Mouse (Mus musculus): ENCODE results near the gene Rgcc. TPM values are rescaled to one million over a fixed set of nuclear protein-coding genes. Genes with fewer than 3 reads are reported as not detected.

The Rgcc gene
- polyA plus RNA-seq, 1 experiment from 2014 or later = 173 TPM

DNA sequence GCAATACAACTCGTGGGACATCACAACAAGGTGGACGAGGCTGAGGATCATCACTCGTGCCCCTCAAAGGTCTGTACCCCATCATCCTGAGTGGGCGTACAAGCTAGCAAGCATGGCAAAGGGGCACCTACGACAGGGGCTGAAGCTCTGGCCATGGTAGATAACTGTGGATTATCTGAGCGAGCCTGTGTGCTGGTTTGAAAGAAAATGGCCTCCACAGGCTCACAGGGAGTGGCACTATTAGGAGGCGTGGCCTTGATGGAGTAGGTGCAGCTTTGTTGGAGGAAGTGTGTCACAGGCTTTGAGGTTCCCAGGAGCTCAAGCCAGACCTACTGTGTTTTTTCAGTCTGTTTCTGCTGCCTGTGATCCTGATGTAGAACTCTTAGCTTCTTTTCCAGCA lies 5.7 kb upstream of the Rgcc start:
- Histone ChIP-seq H3K27me3 (ENCODE audit: control insufficient read depth, insufficient read depth, low read depth, low read length) (no peaks in the 10 kb centered on the region), H3K9me3 (ENCODE audit: control insufficient read depth, low read length) (no peaks in the 10 kb centered on the region), H3K9ac (ENCODE audit: low read length) (no peak overlapping the region), H3K4me2 (ENCODE audit: low read depth, low read length) (no peak overlapping the region), H3K4me3 (ENCODE audit: low read length) (no peak overlapping the region), H3K36me3 (ENCODE audit: control insufficient read depth, insufficient read depth, low read length) (no peaks in the 10 kb centered on the region), H3K27ac (ENCODE audit: low read length) (no peak overlapping the region), H3K4me1 (replicated peaks; ENCODE audit: control insufficient read depth, insufficient read depth, low read length) (no peaks in the 10 kb centered on the region; the same call in 1 of the 2 replicates)
- no peak for ATAC-seq (ENCODE audit: low read depth)
- 87% methylated on average over 7 of the region's 7 CpGs for WGBS

DNA sequence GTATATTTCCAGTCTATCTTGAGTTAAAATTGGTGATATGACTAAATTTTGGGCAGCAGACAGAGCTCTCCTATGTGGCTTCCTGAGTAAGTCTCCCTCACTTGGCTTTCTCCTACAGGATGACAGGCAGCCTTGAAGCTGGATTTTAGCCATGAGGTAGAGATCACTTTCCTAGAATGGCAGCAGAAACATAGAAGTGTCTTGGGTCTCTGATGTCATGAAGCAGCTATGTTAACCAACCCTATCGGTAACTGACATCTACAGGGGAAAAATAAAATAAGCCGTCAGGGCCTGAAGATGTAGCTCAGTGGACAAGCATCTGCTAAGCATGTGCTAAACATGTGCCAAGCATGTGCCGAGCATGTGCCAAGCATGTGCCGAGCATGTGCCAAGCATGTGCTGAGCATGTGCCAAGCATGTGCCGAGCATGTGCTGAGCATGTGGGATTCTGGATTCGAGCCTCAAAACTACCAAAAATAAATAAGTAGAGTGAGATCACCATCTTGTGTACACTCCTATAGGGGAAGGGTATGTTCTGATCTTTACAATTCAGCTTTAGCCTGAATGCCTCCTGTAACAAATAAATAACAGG lies 3.5 kb upstream of the Rgcc start:
- no peaks in the 10 kb centered on the region for H3K9me3 ChIP-seq (ENCODE audit: control insufficient read depth, low read length)
- no peak overlapping the region for H3K9ac ChIP-seq (ENCODE audit: low read length)
- no peak overlapping the region for H3K27ac ChIP-seq (ENCODE audit: low read length)
- H3K27me3 ChIP-seq (ENCODE audit: control insufficient read depth, insufficient read depth, low read depth, low read length) = no peaks in the 10 kb centered on the region
- H3K4me2 ChIP-seq (ENCODE audit: low read depth, low read length) = no peak overlapping the region
- H3K36me3 ChIP-seq (ENCODE audit: control insufficient read depth, insufficient read depth, low read length) = no peaks in the 10 kb centered on the region
- H3K4me3 ChIP-seq (ENCODE audit: low read length) = no peak overlapping the region
- ATAC-seq (ENCODE audit: low read depth) = no peak
- H3K4me1 ChIP-seq (replicated peaks; ENCODE audit: control insufficient read depth, insufficient read depth, low read length) = peaks cover 13% of the 10 kb centered on the region
- 84% methylated on average over 6 of the region's 6 CpGs for WGBS

DNA sequence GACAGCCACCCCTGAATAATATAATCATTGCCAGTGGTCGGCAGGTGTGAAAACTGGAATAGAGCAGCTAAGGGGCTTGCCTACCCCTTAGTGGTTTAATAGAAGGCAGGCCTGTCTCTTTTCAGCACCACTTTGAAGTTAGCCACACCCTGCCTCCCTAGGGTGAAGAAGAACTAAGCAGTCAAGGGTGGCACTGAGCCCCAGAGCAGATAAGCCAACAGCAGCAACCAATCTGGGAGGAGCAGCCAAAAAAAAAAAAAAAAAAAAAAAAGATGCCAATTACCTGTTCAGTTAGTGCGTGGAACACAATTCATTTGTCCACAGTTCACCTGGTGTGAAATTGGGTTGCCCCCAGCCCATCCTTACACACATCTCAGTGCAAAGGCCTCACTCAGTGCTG lies 1.7 kb upstream of the Rgcc start:
- Histone ChIP-seq H3K4me2 (ENCODE audit: low read depth, low read length) (no peak overlapping the region), H3K27ac (ENCODE audit: low read length) (no peak overlapping the region), H3K36me3 (ENCODE audit: control insufficient read depth, insufficient read depth, low read length) (no peaks in the 10 kb centered on the region), H3K9me3 (ENCODE audit: control insufficient read depth, low read length) (no peaks in the 10 kb centered on the region), H3K4me3 (ENCODE audit: low read length) (no peak overlapping the region), H3K9ac (ENCODE audit: low read length) (no peak overlapping the region), H3K27me3 (ENCODE audit: control insufficient read depth, insufficient read depth, low read depth, low read length) (no peaks in the 10 kb centered on the region), H3K4me1 (replicated peaks; ENCODE audit: control insufficient read depth, insufficient read depth, low read length) (peaks cover 16% of the 10 kb centered on the region)
- no peak for ATAC-seq (ENCODE audit: low read depth)
- 90% methylated on average over 2 of the region's 2 CpGs for WGBS

DNA sequence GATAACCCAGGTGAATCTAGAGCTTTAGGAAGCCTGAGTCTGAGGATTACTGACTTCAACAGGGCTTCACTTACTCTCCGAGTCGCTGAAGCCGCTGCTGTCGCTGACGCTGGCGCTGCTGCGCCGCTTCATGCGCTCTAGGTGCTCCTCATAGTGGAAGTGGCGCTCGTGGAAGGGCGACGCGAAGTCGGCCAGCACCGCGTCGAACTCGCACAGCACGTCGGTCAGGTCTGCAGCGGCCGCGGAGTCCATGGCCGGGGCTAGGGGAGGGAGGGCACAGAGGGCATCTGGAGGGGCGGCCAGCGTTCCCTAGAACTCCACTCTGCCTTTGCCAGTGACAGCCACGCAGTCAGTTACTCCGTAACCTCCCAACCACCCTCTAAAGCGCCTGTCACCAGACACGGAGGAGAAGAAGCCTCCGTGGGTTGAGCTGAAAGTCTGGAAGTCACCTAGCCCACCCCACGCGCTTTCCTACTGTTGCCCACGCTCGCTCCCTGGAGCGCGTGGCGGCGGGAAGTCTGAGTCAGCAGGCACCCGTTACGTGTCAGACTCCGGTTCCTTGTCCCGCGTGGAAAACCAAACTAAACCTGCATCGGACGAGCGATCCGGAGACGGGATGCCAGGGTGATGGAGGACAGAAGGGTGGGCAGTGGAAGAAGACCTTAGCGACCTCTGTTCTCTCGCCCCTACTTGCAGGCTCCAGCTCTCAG lies 649 bp downstream of the Rgcc start:
- no peaks in the 10 kb centered on the region for H3K36me3 ChIP-seq (ENCODE audit: control insufficient read depth, insufficient read depth, low read length)
- peak overlapping the region; percentile 64 for H3K4me3 ChIP-seq (ENCODE audit: low read length)
- H3K9me3 ChIP-seq (ENCODE audit: control insufficient read depth, low read length) = no peaks in the 10 kb centered on the region
- H3K27me3 ChIP-seq (ENCODE audit: control insufficient read depth, insufficient read depth, low read depth, low read length) = no peaks in the 10 kb centered on the region
- H3K4me1 ChIP-seq (replicated peaks; ENCODE audit: control insufficient read depth, insufficient read depth, low read length) = peaks cover 16% of the 10 kb centered on the region
- peak overlapping the region; percentile 82 for H3K4me2 ChIP-seq (ENCODE audit: low read depth, low read length)
- peak overlapping the region; percentile 74 for H3K9ac ChIP-seq (ENCODE audit: low read length)
- peak; percentile 13 for ATAC-seq (ENCODE audit: low read depth)
- peak overlapping the region; percentile 76 for H3K27ac ChIP-seq (ENCODE audit: low read length)
- 1% methylated on average over 52 of the region's 52 CpGs for WGBS

DNA sequence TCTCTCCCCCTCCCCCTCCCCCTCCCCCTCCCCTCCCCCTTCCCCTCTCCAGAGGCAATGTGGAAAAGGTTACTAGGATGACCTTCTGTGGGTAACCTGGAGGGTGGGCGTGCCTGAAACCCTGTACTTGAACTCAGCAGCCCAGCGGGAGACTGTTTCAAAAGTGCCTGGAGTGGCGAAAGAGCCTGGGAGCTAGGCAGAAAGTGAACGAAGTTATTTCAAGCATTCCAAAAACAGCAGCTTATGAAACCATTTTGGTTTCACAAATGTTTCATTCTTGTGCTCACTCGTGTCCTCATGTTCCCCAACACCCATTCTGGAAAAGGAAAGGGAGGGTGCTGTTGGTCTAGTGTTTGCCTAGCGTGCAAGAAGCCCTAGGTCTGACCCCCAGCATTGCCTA lies 1.6 kb downstream of the Rgcc start:
- Histone ChIP-seq H3K4me2 (ENCODE audit: low read depth, low read length) (peak overlapping the region; percentile 82), H3K27ac (ENCODE audit: low read length) (peak overlapping the region; percentile 76), H3K4me1 (replicated peaks; ENCODE audit: control insufficient read depth, insufficient read depth, low read length) (peaks cover 16% of the 10 kb centered on the region), H3K9me3 (ENCODE audit: control insufficient read depth, low read length) (no peaks in the 10 kb centered on the region), H3K9ac (ENCODE audit: low read length) (peak overlapping the region; percentile 74), H3K27me3 (ENCODE audit: control insufficient read depth, insufficient read depth, low read depth, low read length) (no peaks in the 10 kb centered on the region), H3K36me3 (ENCODE audit: control insufficient read depth, insufficient read depth, low read length) (no peaks in the 10 kb centered on the region), H3K4me3 (ENCODE audit: low read length) (peak overlapping the region; percentile 64)
- no peak for ATAC-seq (ENCODE audit: low read depth)
- 21% methylated on average over 6 of the region's 6 CpGs for WGBS

DNA sequence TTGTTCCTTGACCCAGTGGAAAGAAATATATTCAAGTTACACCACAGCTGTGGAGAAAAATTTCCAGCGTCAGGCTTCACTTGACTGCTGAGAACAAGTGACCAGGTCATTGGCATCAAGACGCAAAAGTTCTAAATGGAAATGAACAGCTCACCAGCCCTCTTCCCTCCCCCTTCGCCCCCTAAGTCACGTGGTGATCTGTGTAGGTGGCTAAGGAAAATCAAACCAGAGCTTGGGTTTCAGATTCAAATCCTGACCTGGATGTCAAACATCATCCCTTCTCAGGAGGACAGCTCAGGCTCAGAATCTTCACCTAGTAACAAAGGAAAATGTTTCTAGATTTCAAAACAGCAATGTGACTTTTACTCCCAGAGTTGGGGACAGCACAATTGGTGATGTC lies 2.2 kb downstream of the Rgcc start:
- no peak overlapping the region for H3K27ac ChIP-seq (ENCODE audit: low read length)
- H3K4me3 ChIP-seq (ENCODE audit: low read length) = peak overlapping the region; percentile 16
- 56% methylated on average over 4 of the region's 4 CpGs for WGBS
- H3K9me3 ChIP-seq (ENCODE audit: control insufficient read depth, low read length) = no peaks in the 10 kb centered on the region
- H3K9ac ChIP-seq (ENCODE audit: low read length) = peak overlapping the region; percentile 40; the same call in 1 of the 2 replicates
- peaks cover 18% of the 10 kb centered on the region for H3K4me1 ChIP-seq (replicated peaks; ENCODE audit: control insufficient read depth, insufficient read depth, low read length)
- no peak for ATAC-seq (ENCODE audit: low read depth)
- H3K36me3 ChIP-seq (ENCODE audit: control insufficient read depth, insufficient read depth, low read length) = no peaks in the 10 kb centered on the region
- H3K27me3 ChIP-seq (ENCODE audit: control insufficient read depth, insufficient read depth, low read depth, low read length) = no peaks in the 10 kb centered on the region
- peak overlapping the region; percentile 82 for H3K4me2 ChIP-seq (ENCODE audit: low read depth, low read length)

DNA sequence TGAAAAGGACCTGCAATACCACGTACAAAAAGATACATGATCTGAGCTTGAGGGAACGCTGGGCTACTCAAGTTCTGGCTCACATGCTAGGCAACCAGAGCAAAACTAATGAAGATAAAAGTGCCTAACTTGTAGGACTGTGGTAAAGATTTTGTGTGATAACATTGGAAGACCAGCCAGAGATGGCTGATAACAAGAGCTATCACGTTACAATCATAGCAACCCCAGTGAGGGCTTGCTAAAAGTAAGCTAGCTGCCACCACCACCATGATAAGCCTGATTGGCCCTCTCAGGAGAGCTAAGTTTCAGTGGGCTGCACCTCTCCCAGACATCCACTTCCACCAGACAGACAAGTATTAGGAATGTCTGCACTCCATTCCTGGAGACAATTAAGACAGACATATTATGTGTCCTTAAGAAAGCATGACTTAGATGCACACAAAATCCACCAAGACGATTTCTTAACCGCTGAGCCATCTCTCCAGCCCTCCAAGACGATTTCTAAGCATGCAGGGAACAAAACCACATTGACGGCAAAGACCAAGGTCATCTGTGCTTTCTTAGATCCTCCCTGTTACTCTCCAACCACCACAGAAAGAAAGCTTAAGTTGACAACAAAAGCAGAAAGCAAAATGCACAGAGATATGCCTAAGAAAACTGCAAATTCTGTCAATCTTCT lies 3.0 kb downstream of the Rgcc start:
- H3K27me3 ChIP-seq (ENCODE audit: control insufficient read depth, insufficient read depth, low read depth, low read length) = no peaks in the 10 kb centered on the region
- peak overlapping the region; percentile 16 for H3K4me3 ChIP-seq (ENCODE audit: low read length)
- peak overlapping the region; percentile 82 for H3K4me2 ChIP-seq (ENCODE audit: low read depth, low read length)
- no peak for ATAC-seq (ENCODE audit: low read depth)
- no peak overlapping the region for H3K27ac ChIP-seq (ENCODE audit: low read length)
- H3K9me3 ChIP-seq (ENCODE audit: control insufficient read depth, low read length) = no peaks in the 10 kb centered on the region
- H3K36me3 ChIP-seq (ENCODE audit: control insufficient read depth, insufficient read depth, low read length) = no peaks in the 10 kb centered on the region
- peaks cover 26% of the 10 kb centered on the region for H3K4me1 ChIP-seq (replicated peaks; ENCODE audit: control insufficient read depth, insufficient read depth, low read length)
- H3K9ac ChIP-seq (ENCODE audit: low read length) = no peak overlapping the region
- WGBS = 52% methylated on average over 7 of the region's 7 CpGs

DNA sequence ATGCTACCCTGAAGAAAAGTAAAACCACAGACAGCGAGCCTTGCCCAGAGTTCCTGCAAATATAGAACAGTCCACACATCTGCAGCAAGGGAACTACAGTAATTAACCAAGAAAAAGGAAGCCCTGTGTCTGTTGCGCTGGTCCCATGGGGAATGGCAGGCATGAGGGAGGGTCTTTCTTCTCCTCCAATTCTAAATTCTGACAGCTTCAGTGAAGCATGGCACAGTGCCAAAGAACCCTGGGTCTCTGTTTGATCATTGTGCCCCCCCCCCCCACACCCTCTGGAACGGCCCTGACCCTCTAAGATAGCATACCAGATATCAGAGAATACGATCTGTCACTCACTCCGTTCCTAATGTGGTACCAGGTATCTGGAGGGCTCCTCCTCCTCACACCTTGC lies 4.6 kb downstream of the Rgcc start:
- no peaks in the 10 kb centered on the region for H3K36me3 ChIP-seq (ENCODE audit: control insufficient read depth, insufficient read depth, low read length)
- no peaks in the 10 kb centered on the region for H3K27me3 ChIP-seq (ENCODE audit: control insufficient read depth, insufficient read depth, low read depth, low read length)
- 22% methylated on average over 5 of the region's 5 CpGs for WGBS
- no peak for ATAC-seq (ENCODE audit: low read depth)
- H3K4me3 ChIP-seq (ENCODE audit: low read length) = no peak overlapping the region
- H3K27ac ChIP-seq (ENCODE audit: low read length) = no peak overlapping the region
- no peaks in the 10 kb centered on the region for H3K9me3 ChIP-seq (ENCODE audit: control insufficient read depth, low read length)
- H3K9ac ChIP-seq (ENCODE audit: low read length) = no peak overlapping the region
- peaks cover 33% of the 10 kb centered on the region for H3K4me1 ChIP-seq (replicated peaks; ENCODE audit: control insufficient read depth, insufficient read depth, low read length)
- peak overlapping the region; percentile 9 for H3K4me2 ChIP-seq (ENCODE audit: low read depth, low read length)

DNA sequence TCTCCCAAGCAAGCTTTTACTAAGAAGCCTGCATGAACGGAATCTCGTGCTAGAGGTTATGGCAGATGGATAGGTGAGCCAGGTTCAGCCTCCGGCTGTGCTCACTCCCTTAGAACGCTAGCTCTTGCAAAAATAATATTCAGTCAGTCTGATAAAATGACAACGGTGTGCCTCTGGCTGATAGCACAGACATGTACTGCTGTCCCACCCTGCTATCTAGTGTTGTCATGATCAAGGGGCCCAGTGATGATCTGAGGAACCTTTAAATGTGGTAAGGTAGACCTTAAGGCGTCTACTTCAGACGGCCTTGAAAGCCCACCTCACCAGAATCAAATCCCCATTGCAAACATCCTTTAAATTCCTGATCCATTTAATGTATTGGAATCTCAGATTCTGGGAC lies 5.2 kb downstream of the Rgcc start:
- Histone ChIP-seq H3K27me3 (ENCODE audit: control insufficient read depth, insufficient read depth, low read depth, low read length) (no peaks in the 10 kb centered on the region), H3K4me2 (ENCODE audit: low read depth, low read length) (no peak overlapping the region), H3K36me3 (ENCODE audit: control insufficient read depth, insufficient read depth, low read length) (0 out of 2 replicates have a peak, but pooled peaks cover 3% of the 10 kb centered on the region), H3K27ac (ENCODE audit: low read length) (no peak overlapping the region; the same call in 1 of the 2 replicates), H3K9ac (ENCODE audit: low read length) (no peak overlapping the region), H3K9me3 (ENCODE audit: control insufficient read depth, low read length) (no peaks in the 10 kb centered on the region), H3K4me1 (replicated peaks; ENCODE audit: control insufficient read depth, insufficient read depth, low read length) (peaks cover 30% of the 10 kb centered on the region), H3K4me3 (ENCODE audit: low read length) (no peak overlapping the region)
- WGBS = 61% methylated on average over 7 of the region's 7 CpGs
- no peak for ATAC-seq (ENCODE audit: low read depth)
